Mouse (Mus musculus) inflammation-experienced regulatory T-cells, adult 6 months (primary cell): Measurements from ENCODE around the gene Tbc1d10b. TPM values are rescaled to one million over a fixed set of nuclear protein-coding genes. Genes with fewer than 3 reads are reported as not detected.

Experiments used
- ATAC-seq: one replicate; pipeline ENCODE4 v1.8.0; 2017
- polyA plus RNA-seq, 3 experiments: library from polyadenylated mRNA; unstranded; fragments of 100-300 nt; shearing (Covaris generic); gene quantifications; one replicate each; pipeline ENCODE4 v1.2.1; 2017

The Tbc1d10b gene
- polyA plus RNA-seq, 3 experiments from 2014 or later = 13.2 to 16.6 (median 13.6) TPM

GRCm38 (mm10) chr7:127224616-127225015 is 16.3 kb upstream of the Tbc1d10b start:
- no peak for ATAC-seq

GRCm38 (mm10) chr7:127223515-127224478 is 15.5 kb upstream of the Tbc1d10b start:
- no peak for ATAC-seq

- no peak for ATAC-seq
Measured at GRCm38 (mm10) chr7:127223106-127223505, 14.8 kb upstream of the Tbc1d10b start.

- peak; percentile 86 for ATAC-seq
Measured at GRCm38 (mm10) chr7:127220440-127220839, 12.2 kb upstream of the Tbc1d10b start.

GRCm38 (mm10) chr7:127218670-127219069 is 10.4 kb upstream of the Tbc1d10b start:
- ATAC-seq = peak; percentile 4

GRCm38 (mm10) chr7:127217901-127218642 is 9.8 kb upstream of the Tbc1d10b start:
- peak; percentile 77 for ATAC-seq

GRCm38 (mm10) chr7:127217475-127217874 is 9.2 kb upstream of the Tbc1d10b start:
- no peak for ATAC-seq

- no peak for ATAC-seq
Measured at GRCm38 (mm10) chr7:127216307-127216706, 8.0 kb upstream of the Tbc1d10b start.

- peak; percentile 58 for ATAC-seq
Measured at GRCm38 (mm10) chr7:127214981-127215871, 7.0 kb upstream of the Tbc1d10b start.

- no peak for ATAC-seq
Measured at GRCm38 (mm10) chr7:127214521-127214920, 6.3 kb upstream of the Tbc1d10b start.

GRCm38 (mm10) chr7:127213930-127214329 is 5.7 kb upstream of the Tbc1d10b start:
- ATAC-seq = no peak

- no peak for ATAC-seq
Measured at GRCm38 (mm10) chr7:127213485-127213884, 5.2 kb upstream of the Tbc1d10b start.

GRCm38 (mm10) chr7:127212432-127213250 is 4.4 kb upstream of the Tbc1d10b start:
- no peak for ATAC-seq

GRCm38 (mm10) chr7:127211014-127211745 is 2.9 kb upstream of the Tbc1d10b start:
- ATAC-seq = no peak

GRCm38 (mm10) chr7:127210266-127210665 is 2.0 kb upstream of the Tbc1d10b start:
- ATAC-seq = no peak

- no peak for ATAC-seq
Measured at GRCm38 (mm10) chr7:127209851-127210250, 1.6 kb upstream of the Tbc1d10b start.

GRCm38 (mm10) chr7:127208553-127209438 is 528 bp upstream of the Tbc1d10b start, which contains the start of gene Mylpf:
Gene Mylpf (plus strand): TSS chr7:127208890.
- ATAC-seq = peak; percentile 87

- no peak for ATAC-seq
Measured at GRCm38 (mm10) chr7:127207374-127208294, 634 bp downstream of the Tbc1d10b start.
